Mouse (Mus musculus): ENCODE data around the gene AW551984.

DNA sequence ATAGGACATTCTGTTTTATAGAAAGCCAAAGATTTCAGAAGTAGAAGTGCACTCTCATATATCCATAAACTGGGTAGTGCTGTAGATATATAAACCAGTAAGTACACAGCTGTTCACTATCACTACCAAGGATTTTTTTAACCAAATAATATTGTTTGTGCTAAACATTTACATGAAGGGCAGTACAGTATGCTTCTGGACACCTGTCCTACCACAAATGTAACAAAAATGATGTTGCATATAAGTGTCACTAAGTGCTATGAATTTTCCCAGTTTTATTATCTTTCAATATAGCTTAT lies 45.9 kb downstream of the AW551984 start:
- TF ChIP-seq CTCF (IDR thresholded peaks at IDR 0.05; ENCODE audit: borderline replicate concordance, insufficient read depth, low read depth, low read length) (no peak), POLR2A (IDR thresholded peaks at IDR 0.05; ENCODE audit: borderline replicate concordance, insufficient read depth, low read length) (no peak)

Data from cerebellum, adult 2 months (tissue).